Mouse (Mus musculus) brain, embryonic 14.5 days (tissue): ENCODE measurements around the gene St3gal2.

Source experiments
- CTCF ChIP-seq: fragments of 200-500 bp; IDR thresholded peaks from 2 replicates; pipeline ENCODE4 v1.5.1; 2012; ENCODE audit warnings: inconsistent platforms, mild to moderate bottlenecking, moderate library complexity, borderline replicate concordance; ENCODE audit not compliant: insufficient read depth, insufficient read length; ENCODE audit errors: extremely low read depth
- POLR2A ChIP-seq: fragments of 200-500 bp; IDR thresholded peaks from 2 replicates; pipeline ENCODE4 v1.6.1; 2012; ENCODE audit warnings: mild to moderate bottlenecking, inconsistent platforms, borderline replicate concordance; ENCODE audit not compliant: poor library complexity, insufficient read depth, insufficient read length, severe bottlenecking; ENCODE audit errors: extremely low read depth

GRCm38 (mm10) chr8:110887551-110887950 lies 32.2 kb upstream of the St3gal2 start:
- TF ChIP-seq CTCF: no peak
- no peak for TF ChIP-seq POLR2A
